Mouse (Mus musculus): ENCODE results near the gene Edem2. TPM values are rescaled to one million over a fixed set of nuclear protein-coding genes. Genes with fewer than 3 reads are reported as not detected.
"Not testable (repeated sequence)": the region's sequence is repeated elsewhere in the genome, so short reads cannot be mapped to it uniquely, and the experiment has no call there.

Gene Edem2
- polyA plus RNA-seq, 1 experiment from 2014 or later = 37.3 TPM

- H3K9ac ChIP-seq = no peak overlapping the region
- ATAC-seq (ENCODE audit: low FRiP score) = no peak
- no peak overlapping the region for H3K27ac ChIP-seq
- no peaks in the 10 kb centered on the region for H3K4me1 ChIP-seq
- no peak overlapping the region for H3K4me2 ChIP-seq (replicated peaks)
- H3K9me3 ChIP-seq (replicated peaks) = no peaks in the 10 kb centered on the region
- no peaks in the 10 kb centered on the region for H3K27me3 ChIP-seq
- 67% methylated on average over 14 of the region's 14 CpGs for WGBS
- H3K36me3 ChIP-seq = no peaks in the 10 kb centered on the region
- H3K4me3 ChIP-seq = no peak overlapping the region
Observed at GRCm38 (mm10) chr2:155756855-155757566, 27.7 kb upstream of the Edem2 start.

- H3K36me3 ChIP-seq = no peaks in the 10 kb centered on the region
- WGBS = 8% methylated on average over 1 of the region's 1 CpGs
- no peak for ATAC-seq (ENCODE audit: low FRiP score)
Observed at GRCm38 (mm10) chr2:155755746-155756145, 26.5 kb upstream of the Edem2 start.

GRCm38 (mm10) chr2:155751014-155751786, 21.9 kb upstream of the Edem2 start, which contains the start of gene Procr:
Gene Procr, plus strand, starts transcription at chr2:155751117.
- WGBS = 2% methylated on average over 25 of the region's 25 CpGs
- Histone ChIP-seq H3K9ac (peak within 1 kb of the TSS; percentile 40; the same call in 1 of the 2 replicates), H3K9me3 (replicated peaks) (no peaks in the 10 kb centered on the region), H3K36me3 (no peaks in the 10 kb centered on the region), H3K27me3 (peaks cover 11% of the 10 kb centered on the region), H3K4me3 (peak within 1 kb of the TSS; percentile 27), H3K27ac (no peak within 1 kb of the TSS), H3K4me2 (replicated peaks) (peak within 1 kb of the TSS; percentile 51), H3K4me1 (peaks cover 7% of the 10 kb centered on the region; the same call in 1 of the 2 replicates)
- ATAC-seq (ENCODE audit: low FRiP score) = no peak

More at GRCm38 (mm10) chr2:155755746-155756145, 26.5 kb upstream of the Edem2 start:
- no peaks in the 10 kb centered on the region for H3K9me3 ChIP-seq (replicated peaks)
- no peak overlapping the region for H3K9ac ChIP-seq
- H3K27me3 ChIP-seq = peaks cover 9% of the 10 kb centered on the region
- no peak overlapping the region for H3K27ac ChIP-seq
- no peak overlapping the region for H3K4me3 ChIP-seq
- H3K4me1 ChIP-seq = peaks cover 6% of the 10 kb centered on the region; the same call in 1 of the 2 replicates
- H3K4me2 ChIP-seq (replicated peaks) = no peak overlapping the region

- Histone ChIP-seq H3K9ac (no peak overlapping the region), H3K36me3 (no peaks in the 10 kb centered on the region), H3K27me3 (peaks cover 11% of the 10 kb centered on the region), H3K4me2 (replicated peaks) (no peak overlapping the region), H3K9me3 (replicated peaks) (no peaks in the 10 kb centered on the region), H3K4me1 (peaks cover 7% of the 10 kb centered on the region; the same call in 1 of the 2 replicates), H3K4me3 (no peak overlapping the region), H3K27ac (no peak overlapping the region)
- ATAC-seq (ENCODE audit: low FRiP score) = no peak
- 91% methylated on average over 4 of the region's 4 CpGs for WGBS
Observed at GRCm38 (mm10) chr2:155749394-155749793, 20.1 kb upstream of the Edem2 start.

- H3K27ac ChIP-seq = no peak overlapping the region
- no peak overlapping the region for H3K9ac ChIP-seq
- no peaks in the 10 kb centered on the region for H3K36me3 ChIP-seq
- no peak for ATAC-seq (ENCODE audit: low FRiP score)
- no peak overlapping the region for H3K4me3 ChIP-seq
- no peaks in the 10 kb centered on the region for H3K9me3 ChIP-seq (replicated peaks)
- WGBS = 68% methylated on average over 3 of the region's 3 CpGs
- H3K27me3 ChIP-seq = no peaks in the 10 kb centered on the region
- no peak overlapping the region for H3K4me2 ChIP-seq (replicated peaks)
- H3K4me1 ChIP-seq = no peaks in the 10 kb centered on the region
Observed at GRCm38 (mm10) chr2:155745487-155745886, 16.2 kb upstream of the Edem2 start.

DNA sequence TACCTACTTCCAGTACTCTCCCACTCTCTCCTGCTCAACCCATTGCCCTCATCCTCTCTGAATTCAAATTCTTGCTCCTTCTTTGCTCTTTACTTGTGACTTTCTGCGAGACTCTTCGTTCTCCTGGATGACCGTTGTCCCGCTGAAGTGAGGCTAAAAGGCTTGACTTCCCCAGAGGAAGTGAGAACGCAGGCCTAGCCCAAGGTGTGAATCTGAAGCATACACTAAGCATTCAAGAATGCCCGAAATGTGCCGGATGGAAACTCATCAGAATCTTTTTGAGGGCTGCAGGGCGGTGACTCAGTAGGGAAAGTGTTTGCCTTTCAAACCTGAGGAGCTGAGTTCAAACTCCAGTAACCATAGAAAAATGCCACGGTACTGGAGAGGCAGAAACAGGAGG, 14.1 kb upstream of the Edem2 start:
- no peak for ATAC-seq (ENCODE audit: low FRiP score)
- no peak overlapping the region for H3K4me3 ChIP-seq
- no peaks in the 10 kb centered on the region for H3K27me3 ChIP-seq
- H3K9ac ChIP-seq = no peak overlapping the region
- WGBS = 95% methylated on average over 9 of the region's 9 CpGs
- no peaks in the 10 kb centered on the region for H3K36me3 ChIP-seq
- no peak overlapping the region for H3K27ac ChIP-seq
- no peaks in the 10 kb centered on the region for H3K9me3 ChIP-seq (replicated peaks)
- H3K4me2 ChIP-seq (replicated peaks) = no peak overlapping the region
- H3K4me1 ChIP-seq = no peaks in the 10 kb centered on the region

DNA sequence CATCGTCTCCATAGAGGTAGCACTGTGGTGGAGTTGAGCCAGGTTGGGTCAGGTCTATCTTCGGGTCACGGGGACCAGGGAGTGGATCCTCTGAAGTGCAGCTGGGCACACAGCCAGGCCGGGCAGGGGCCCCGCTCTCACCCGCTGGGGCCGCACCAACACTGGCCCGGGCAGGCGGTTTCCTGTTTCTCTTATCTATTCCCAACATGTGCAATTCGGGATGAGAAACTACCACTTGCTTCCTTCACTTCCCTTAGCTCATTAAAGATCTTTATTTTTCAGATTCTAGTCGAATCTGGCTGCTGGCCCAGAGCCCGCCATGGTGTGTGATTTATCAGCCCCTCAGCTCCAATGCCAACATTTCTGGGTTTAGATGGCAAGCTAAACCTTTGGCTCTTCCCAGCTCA, 13.7 kb upstream of the Edem2 start:
- H3K36me3 ChIP-seq = no peaks in the 10 kb centered on the region
- no peak overlapping the region for H3K4me2 ChIP-seq (replicated peaks)
- WGBS = 76% methylated on average over 12 of the region's 12 CpGs
- H3K4me1 ChIP-seq = no peaks in the 10 kb centered on the region
- no peak for ATAC-seq (ENCODE audit: low FRiP score)
- no peak overlapping the region for H3K27ac ChIP-seq
- no peak overlapping the region for H3K4me3 ChIP-seq
- H3K9ac ChIP-seq = no peak overlapping the region
- H3K27me3 ChIP-seq = no peaks in the 10 kb centered on the region
- H3K9me3 ChIP-seq (replicated peaks) = no peaks in the 10 kb centered on the region

DNA sequence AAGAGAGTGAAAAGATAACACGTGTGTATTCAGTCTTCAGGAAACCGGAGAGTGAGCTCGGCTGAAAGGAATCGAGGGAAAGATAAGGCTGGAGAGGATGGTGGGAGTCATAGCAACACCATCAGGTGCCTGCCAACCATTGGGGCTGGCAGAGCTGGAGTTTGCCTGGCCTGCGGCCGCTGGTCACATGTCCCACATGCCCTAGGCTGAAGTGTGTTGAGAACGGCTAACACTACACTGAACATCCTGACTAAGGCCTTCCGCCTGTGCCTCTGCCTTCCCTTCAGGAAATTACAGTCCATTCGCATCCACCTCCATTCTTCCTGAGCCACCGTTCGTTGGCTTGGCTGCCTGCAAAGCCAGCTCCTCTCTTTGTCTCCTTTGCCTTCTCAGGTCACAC, 12.9 kb upstream of the Edem2 start:
- Histone ChIP-seq H3K9ac (no peak overlapping the region), H3K36me3 (no peaks in the 10 kb centered on the region), H3K27ac (no peak overlapping the region), H3K4me2 (replicated peaks) (no peak overlapping the region), H3K9me3 (replicated peaks) (no peaks in the 10 kb centered on the region), H3K4me3 (no peak overlapping the region), H3K4me1 (no peaks in the 10 kb centered on the region), H3K27me3 (no peaks in the 10 kb centered on the region)
- no peak for ATAC-seq (ENCODE audit: low FRiP score)
- 87% methylated on average over 11 of the region's 11 CpGs for WGBS

DNA sequence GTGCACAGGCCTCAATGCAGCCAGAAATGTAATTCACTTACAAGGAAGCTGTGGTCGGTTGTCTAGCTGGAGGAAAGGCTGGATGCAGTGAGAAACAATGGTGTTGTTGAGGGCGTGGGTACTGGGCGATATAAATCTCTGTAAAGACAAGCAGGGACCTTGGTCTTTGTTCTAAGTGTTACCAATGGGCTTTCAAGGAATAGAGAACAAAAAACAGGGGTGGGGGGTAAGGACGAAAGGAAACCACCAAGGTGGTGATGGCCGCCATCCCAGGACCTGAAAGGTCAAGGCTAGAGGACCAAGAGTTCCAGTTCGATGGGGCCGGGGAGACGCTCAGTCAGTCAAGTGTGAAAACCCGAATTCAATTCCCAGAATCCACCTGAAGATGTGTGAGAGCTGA, 8.5 kb upstream of the Edem2 start:
- no peaks in the 10 kb centered on the region for H3K27me3 ChIP-seq
- no peak overlapping the region for H3K4me2 ChIP-seq (replicated peaks)
- WGBS = 66% methylated on average over 9 of the region's 9 CpGs
- H3K27ac ChIP-seq = no peak overlapping the region
- H3K9me3 ChIP-seq (replicated peaks) = no peaks in the 10 kb centered on the region
- H3K4me3 ChIP-seq = no peak overlapping the region
- H3K4me1 ChIP-seq = no peaks in the 10 kb centered on the region
- no peak for ATAC-seq (ENCODE audit: low FRiP score)
- no peaks in the 10 kb centered on the region for H3K36me3 ChIP-seq
- no peak overlapping the region for H3K9ac ChIP-seq

GRCm38 (mm10) chr2:155736936-155737335, 7.7 kb upstream of the Edem2 start:
- no peaks in the 10 kb centered on the region for H3K27me3 ChIP-seq
- no peaks in the 10 kb centered on the region for H3K36me3 ChIP-seq
- H3K9me3 ChIP-seq (replicated peaks) = no peaks in the 10 kb centered on the region
- H3K4me3 ChIP-seq = no peak overlapping the region
- H3K9ac ChIP-seq = no peak overlapping the region
- 84% methylated on average over 6 of the region's 6 CpGs for WGBS
- H3K4me1 ChIP-seq = no peaks in the 10 kb centered on the region
- H3K27ac ChIP-seq = no peak overlapping the region
- H3K4me2 ChIP-seq (replicated peaks) = no peak overlapping the region
- ATAC-seq (ENCODE audit: low FRiP score) = no peak

DNA sequence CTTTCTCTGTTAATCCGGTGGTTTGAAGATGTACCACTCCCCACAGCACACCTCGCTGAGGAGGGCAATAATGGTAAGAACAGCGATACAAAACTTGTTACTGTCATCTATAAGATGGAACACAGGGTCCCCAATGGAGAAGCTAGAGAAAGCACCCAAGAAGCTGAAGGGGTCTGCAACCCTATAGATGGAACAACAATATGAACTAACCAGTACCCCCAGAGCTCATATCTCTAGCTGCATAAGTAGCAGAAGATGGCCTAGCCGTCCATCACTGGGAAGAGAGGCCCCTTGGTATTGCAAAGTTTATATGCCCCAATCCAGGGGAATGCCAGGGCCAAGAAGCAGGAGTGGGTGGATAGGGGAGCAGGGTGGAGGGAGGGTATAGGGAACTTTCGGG, 6.5 kb upstream of the Edem2 start, which contains the start of gene Gm17581:
Gene Gm17581, minus strand, starts transcription at position 101 of the 400 bp plus-strand sequence.
- H3K4me2 ChIP-seq (replicated peaks); H3K4me3 ChIP-seq; H3K9ac ChIP-seq; ATAC-seq (ENCODE audit: low FRiP score); H3K36me3 ChIP-seq; H3K27ac ChIP-seq; H3K4me1 ChIP-seq; H3K9me3 ChIP-seq (replicated peaks); H3K27me3 ChIP-seq: not testable (repeated sequence)
- 89% methylated on average over 5 of the region's 5 CpGs for WGBS

DNA sequence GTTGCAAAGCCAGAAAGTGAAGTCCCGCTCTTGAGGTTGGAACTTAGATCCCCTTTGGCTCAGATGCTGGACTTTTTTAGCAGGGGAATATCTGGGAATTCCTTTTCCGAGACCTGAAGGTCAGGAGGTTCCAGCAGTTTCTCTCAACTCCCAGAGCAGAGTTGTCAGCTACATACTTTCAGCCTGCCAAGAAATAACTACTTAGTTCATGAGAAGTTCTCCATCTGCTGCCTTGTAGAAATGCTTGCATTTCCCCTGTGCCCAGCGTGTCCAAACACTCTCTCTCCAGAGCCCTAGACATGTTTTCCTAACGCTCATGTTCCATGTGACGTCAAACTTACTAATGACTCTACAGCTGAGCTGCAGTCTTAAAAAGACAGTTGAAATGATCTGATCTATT, 5.8 kb upstream of the Edem2 start:
- Histone ChIP-seq H3K27ac (no peak overlapping the region), H3K4me3 (no peak overlapping the region), H3K4me1 (no peaks in the 10 kb centered on the region), H3K4me2 (replicated peaks) (no peak overlapping the region), H3K36me3 (no peaks in the 10 kb centered on the region), H3K27me3 (no peaks in the 10 kb centered on the region), H3K9ac (no peak overlapping the region), H3K9me3 (replicated peaks) (no peaks in the 10 kb centered on the region)
- WGBS = 81% methylated on average over 5 of the region's 5 CpGs
- no peak for ATAC-seq (ENCODE audit: low FRiP score)
